Mouse (Mus musculus) c-Kit-positive CD71-negative TER-119-negative erythroid progenitor cells, embryonic 14.5 days (primary cell): ENCODE measurements at regions not wholly inside any gene's neighbourhood (a gene's known extent, or its start where the extent isn't known, plus 50 kb on each side); places are given as distances from the start of the nearest gene placed in this dataset.

ENCODE experiments used
- DNase-seq: peaks from one replicate; pipeline ENCODE4 v3.0.0-alpha.2; 2013; ENCODE audit warnings: low read depth

DNA sequence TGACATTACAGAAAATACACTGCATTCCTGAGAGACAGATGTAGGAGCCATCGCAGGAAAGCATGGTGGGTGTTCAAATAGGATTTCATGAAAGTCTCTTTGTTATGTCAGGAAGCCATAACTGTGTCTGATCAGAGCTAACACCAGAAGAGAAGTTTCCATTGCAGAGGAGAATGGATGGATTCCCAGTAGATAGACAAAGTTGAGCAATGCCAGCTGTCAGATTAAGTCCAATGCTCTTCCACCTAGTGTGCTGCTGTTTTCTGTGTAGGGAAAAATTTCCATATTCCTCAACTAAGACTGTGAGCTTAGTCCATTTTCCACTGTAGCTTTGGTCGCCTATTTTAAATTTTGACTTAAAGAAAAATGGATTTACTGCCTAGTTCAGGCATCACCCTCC lies 262.0 kb upstream of the Camk1g start:
- DNase-seq, result no peak

DNA sequence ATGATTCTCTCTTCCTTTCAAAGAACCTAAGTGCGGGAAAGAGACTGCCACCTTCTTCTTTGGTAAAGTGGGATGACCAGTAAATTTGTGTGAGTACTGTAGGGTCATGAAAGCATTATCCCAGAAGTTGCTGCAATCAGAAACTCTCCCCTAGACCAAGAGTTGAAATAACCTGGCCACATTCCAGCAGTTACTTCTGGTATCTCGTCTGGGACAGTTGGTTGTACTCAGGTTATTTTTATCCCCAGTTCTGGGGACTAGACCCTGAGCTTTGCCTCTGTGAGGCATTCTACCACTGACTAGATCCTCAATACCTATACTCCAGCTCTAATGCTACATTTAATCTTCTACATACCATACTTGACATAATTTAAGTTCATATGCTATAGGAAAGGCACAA lies 259.8 kb upstream of the Camk1g start:
- DNase-seq, result no peak

DNA sequence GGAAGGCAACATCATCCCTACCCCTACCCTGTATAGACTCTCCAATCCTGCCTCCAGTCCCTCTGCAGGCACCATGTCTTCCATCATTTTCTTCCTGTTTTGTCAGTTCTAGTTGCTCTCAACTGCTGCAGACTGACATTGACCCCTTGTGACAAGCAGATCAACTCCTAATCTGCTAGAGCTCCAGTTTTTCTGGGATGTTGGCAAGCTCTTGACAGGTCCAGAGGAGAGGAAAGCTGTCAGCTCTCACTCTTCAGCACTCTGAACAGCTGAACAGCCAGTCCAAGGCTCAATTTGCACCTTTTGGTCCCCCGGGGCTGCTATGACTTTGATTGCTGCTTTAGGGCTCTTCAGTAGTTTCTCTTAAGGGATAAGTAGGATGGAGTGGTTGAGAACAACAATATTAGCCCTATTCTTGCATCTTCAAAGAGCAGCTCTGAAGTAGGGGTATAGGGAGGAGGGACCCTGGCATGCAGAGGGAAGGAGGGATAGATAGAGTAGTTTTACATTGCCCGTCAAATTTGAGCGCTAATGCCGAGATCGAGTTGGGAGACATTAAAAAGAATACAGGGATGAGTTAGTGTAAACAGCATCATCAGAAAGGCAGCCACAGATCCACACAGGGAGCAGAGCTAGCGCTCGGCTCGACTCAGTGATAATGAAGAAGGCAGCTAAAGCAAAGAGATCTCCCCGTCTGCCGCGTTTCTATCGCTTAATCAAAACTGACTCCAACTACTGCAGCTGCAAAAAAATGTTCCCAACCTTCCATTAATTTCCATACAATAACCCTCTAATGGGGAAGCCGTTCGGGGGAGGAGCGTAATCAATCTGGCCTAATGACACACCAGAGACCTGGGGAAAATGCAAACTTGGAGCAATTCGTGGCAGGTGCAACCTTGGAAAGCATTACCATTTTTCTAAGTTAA lies 257.1 kb upstream of the Camk1g start:
- DNase-seq, result no peak

DNA sequence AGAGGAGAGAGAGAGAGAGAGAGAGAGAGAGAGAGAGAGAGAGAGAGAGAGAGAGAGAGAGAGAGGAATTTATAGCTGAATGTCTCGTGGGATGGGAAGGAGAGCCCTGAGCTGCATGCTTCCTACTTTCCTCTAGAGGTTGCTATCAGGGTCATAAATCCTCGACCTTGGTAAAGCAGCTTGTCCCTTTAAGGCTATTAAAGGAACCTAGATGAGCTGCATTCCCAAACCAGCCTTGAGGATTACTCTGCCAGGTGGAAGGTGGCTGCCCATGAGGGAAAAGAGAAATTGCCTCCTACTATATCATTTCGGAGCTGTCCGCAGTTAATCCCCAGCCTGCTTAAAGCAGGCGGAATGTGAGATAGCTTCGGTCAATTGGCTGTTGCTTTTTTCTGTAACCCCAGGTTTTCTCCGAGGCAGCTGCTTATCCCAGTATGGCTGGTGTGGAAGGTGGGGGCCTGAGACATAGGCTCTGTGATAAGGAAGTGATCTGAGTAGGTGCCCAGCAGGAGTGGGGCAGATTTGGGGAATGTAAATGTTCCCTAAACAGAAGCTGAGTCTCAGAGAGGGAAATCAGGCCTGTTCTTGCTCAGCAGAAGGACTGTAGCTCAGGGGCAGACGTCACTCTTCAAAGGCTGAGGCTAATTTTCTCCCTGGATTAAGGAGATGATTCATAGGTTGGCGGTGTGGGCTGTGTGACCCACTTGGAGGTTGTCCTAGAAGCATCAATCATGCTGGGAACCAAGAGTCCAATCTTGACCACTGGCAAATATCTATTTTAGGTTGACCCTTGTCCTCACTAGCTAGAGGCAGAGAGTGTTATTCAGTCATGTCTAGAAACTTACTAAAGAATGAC lies 255.2 kb upstream of the Camk1g start:
- DNase-seq, result no peak

DNA sequence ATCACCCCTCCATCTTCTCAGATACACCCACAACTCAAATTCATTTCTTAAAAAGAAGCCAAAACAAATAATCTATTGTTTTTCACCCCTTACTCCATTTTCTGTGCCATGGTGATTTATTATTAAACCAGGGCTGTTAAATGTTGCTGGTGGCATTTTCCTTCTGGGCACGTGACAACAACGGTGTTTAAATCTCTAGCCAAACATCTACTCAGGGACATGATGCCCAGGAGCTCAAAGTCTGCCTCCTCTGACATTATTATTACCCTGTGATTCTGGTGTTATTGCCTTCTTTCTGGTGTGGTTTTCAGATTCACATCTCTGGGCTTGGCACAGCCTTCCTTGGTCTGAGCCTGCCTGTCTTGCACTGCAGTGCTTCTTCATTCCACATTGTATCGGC lies 253.5 kb upstream of the Camk1g start:
- DNase-seq, result no peak

DNA sequence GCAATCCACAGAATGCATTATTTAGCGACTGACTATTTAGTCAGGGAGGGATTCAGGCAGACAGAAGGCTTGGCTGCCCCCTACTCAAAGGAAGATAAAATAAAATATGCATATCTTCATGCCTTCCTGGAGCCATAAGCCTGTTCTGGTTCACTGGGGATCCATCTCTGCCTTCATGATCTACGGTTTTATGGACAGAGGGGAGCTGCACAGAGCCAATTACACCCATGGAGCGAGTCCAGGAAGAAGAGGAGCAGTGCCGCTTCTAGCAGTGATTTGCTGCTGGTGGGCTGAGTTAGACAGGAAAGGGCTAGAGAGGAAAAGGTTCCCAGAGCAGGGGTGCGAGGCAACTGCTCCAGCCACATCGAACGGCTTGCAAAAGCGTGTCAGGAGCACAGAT lies 248.2 kb upstream of the Camk1g start:
- DNase-seq, result no peak

DNA sequence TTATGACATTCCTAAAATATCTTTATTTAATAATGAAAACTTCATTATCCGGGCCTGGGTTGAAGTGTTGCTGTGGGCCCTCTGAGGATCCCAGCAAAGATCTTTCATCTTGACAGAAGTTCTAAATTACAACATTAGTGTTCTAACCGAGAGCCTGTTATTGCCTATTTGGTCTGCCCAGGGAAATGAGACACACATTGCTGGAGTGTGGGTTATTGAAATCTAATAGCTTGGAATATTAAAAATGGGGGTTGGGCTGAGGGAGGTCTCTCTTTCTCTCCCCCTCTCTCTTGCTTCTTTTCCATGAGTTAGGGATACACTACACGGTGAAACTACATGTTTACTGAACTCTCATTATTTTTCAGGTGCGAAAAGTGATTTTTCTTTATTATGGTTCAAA lies 240.4 kb upstream of the Camk1g start:
- DNase-seq, result no peak

DNA sequence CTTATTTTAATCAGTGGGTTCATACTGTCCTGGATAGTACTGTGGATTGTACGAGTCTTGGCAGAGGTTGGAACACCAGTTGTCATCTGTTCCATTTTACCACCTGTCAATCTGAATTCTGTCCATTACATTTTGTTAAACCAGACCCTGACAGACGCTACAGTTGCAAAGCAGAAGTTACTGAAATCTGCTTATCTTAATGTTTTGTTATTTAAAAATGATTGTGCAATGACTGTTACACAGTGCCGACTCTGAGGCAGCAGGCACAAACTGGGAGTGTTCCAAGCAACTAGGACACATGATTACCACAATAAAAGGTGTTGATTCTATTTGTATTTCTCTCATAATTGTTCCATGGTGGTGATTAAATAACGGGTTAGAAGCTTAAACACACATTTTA lies 229.8 kb upstream of the Camk1g start:
- DNase-seq, result no peak

DNA sequence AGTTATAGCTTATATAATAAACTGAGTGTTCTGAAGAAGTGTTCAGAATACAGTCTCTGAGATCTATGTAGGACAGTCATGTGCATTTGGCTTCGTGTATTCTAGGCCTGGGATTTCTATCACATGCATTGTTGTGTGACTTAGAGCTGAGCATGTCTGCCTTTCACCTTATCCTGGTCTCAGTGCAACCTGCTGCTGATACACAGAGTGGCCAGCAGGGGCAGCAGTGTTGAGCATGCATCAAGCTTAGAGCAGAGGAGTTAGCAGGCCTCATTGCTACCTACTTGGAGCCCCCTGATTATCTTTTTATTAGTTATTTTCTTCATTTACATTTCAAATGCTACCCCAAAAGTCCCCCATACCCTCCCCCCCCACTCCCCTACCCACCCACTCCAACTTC lies 229.1 kb upstream of the Camk1g start:
- no peak for DNase-seq

DNA sequence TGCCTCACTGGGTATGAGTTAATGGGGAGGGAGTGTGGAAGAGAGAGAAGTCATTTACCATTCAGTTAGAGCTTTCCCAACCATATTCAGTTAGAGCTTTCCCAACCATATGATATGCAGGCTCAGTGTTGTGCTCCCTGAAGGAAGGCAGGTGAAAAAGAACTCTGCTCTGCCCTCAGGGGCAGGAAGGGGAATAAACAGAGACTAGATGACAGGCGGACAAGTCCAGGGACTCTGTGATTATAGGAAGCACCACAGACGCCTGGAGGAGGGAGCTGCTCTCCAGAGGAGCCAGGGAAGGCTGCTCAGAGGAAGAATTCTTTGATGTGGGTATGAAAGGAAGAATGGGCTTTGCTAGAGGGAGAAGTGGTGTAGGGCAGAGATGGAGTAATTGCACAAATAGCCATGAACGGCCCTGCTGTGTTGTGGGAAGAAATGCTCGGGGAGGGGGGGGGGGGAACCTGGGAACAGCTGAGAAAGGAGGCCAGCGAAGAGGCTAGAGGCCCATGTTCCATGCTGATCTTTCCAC lies 220.3 kb upstream of the Camk1g start:
- no peak for DNase-seq

DNA sequence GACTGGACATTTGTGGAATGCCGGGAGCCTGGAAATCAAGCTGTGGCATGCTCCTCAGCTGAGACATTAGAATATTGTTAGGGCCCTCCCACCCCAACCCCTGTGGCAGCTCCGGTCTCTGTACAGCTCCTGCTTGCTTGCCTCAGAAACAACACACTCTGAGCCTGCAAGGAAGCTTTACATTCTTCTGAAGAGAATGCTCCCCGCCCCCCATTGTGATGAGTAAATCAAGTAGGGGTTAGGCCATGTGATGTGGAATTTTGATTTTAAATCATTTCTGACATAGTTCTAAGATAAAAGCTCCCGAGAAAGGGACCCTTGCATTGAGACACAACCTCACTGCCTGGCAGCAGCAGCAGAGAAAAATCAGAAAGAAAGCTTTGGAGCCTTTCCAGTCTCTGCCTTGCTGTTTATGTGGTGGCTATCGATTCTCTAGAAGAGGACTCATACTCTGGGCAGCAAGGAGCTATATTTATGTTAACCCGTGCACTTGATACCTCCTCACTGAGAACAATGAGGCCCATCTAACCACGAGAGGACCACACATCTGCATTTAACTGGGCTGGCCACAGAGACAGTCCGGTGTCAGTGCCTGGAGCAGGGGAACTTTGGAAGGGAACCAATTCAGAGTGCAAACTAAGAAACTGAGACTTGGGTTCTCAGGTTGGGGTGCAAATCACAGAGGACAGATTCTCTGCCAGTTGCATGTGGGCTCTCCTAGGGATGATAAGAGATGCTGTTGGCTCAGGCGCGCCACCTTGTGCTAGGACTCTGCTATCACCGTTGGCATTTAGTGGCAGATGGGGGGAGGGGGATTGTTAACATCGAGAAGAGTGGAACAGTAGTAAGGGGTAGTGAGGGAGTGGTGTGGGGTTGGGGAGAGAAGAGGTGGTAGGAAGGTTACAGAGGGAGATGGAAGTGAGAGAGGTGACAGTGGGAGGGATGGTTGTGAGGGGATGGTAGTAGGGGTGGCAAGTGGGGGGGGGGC lies 218.7 kb upstream of the Camk1g start:
- peak; percentile 34 for DNase-seq

DNA sequence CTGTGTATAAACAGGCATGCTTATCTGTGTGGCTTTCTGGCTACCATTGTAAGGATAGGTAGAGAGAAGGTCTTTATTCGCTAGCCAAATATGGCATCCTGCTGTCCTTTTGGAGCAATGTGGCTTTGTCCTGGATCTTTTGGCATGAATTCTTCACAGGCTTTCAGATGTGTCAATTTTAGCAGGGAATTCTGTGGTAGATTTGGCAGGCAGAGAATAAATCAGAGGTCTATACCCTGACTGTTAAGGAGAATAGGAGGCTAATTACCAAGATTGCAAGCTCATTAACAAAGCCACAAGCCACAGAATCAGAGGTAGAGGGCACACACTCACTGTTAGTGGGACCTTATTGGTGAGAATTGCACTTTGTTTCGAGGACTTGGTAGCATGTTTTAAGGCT lies 217.2 kb upstream of the Camk1g start:
- DNase-seq, result no peak

DNA sequence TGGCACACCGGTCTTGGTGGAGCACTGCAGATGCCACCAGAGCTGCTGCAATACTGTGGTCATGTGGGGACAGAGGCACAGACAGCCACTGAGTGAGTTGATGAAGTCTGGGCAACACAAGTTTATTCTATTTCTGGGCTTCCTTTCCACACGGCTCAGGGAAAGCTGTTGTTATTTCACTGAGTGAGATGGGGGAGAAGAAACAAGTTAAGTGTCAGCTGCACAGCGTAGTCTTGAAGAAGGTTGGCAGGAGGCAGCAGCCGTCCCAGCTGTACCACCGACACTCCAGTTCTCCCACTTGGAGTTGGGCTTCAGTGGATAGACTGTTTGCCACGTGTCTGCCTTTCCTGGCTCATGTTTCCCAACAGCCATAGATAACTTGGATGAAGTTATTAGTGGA lies 216.8 kb upstream of the Camk1g start:
- DNase-seq, result no peak

DNA sequence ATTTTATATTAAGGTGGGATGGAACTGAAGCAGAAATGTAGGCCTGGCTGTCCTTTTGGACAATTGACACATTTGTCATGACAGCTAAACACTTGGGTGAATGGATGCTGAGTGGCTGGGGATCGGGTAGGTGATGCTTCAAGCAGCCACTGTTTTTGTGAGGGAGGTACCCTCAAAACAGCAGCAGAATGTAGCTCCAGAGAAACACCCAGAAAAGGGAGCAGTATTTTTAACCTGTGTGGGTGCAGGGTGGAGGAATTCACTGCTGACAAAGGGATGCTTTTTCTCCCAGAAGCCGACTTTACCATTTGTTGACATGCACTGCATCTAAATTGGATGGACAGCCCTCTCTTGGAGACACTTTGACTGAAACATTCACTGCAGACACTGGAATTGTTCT lies 213.7 kb upstream of the Camk1g start:
- no peak for DNase-seq

DNA sequence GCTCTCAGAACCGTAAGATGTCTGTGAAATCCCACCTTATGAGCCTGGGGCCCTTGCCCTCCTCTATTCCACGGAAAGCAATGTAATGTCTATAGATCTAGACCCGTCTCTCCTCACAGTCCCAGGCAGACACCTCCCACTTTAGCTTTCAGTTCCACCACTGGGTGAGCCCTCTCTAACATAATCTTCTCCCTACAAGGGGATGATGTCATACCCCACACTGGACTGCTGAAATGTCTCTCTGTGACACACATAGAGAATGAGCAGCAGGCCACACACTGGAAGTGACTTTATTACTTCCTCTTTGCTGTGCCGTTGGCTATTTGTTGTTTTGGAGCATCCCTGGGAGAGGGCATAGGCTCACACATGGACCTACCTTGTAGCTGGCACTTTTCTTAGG lies 210.3 kb upstream of the Camk1g start:
- no peak for DNase-seq

DNA sequence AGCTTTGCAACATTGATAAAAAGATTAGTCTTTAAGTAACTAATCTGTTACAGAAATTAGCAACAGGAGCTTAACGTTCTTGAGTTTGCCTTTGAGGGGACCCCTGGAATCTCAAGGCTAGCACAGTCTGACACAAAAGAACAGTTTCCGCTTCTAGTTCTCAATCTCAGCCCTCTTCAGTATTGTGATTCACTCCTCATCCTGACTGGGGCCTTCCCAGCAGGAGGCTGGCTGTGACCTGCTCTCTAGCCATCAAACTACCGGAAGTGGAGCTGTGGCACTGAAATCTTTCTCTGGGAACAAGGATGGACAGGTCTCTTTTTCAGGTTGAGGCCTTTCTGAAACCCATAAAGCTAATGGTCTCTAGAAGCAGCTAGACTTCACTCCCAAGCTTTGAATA lies 209.6 kb upstream of the Camk1g start:
- no peak for DNase-seq

DNA sequence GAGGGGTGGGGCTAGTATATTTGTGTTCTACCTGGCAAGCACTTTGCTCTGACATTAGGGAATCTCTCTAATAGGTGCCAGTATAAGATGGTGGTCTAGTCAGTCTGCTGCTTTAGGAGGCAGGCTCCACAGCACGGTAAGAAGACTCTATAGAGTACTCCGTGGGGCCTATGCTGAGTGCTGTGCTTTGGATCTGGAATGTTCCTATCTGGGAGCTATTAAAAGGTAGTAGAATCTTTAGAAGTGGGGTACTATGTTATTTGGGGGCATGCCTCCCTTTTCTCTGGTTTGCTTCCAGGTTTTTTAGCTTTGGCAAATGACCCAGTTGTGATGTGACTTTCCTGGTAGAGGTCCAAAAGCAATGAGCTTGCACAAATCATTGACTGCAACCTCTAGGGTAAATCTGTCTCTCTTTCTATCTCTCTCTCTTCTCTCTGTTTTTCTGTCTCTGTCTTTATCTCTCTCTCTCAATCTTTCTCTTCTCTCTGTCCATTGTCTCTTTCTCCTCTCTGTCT lies 208.6 kb upstream of the Camk1g start:
- no peak for DNase-seq

DNA sequence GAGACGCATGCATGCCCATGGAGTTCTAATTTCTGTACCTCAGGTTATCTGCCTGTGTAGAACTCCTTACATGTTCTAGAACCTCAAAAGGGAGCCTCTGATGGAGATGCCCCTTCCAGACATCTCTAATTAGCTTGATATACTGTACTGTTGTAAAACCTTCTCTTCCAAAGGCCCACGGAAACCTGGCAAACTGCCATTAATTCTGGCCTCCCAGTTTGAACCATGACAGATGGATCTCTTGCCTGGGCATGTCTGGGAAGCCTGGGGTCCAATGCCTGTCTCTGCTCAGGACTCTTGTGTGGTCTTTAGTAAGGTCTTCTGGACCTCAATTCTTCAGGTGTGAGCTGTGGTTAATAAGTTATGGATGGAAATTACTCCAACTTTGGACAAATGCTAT lies 207.7 kb upstream of the Camk1g start:
- DNase-seq, result no peak

DNA sequence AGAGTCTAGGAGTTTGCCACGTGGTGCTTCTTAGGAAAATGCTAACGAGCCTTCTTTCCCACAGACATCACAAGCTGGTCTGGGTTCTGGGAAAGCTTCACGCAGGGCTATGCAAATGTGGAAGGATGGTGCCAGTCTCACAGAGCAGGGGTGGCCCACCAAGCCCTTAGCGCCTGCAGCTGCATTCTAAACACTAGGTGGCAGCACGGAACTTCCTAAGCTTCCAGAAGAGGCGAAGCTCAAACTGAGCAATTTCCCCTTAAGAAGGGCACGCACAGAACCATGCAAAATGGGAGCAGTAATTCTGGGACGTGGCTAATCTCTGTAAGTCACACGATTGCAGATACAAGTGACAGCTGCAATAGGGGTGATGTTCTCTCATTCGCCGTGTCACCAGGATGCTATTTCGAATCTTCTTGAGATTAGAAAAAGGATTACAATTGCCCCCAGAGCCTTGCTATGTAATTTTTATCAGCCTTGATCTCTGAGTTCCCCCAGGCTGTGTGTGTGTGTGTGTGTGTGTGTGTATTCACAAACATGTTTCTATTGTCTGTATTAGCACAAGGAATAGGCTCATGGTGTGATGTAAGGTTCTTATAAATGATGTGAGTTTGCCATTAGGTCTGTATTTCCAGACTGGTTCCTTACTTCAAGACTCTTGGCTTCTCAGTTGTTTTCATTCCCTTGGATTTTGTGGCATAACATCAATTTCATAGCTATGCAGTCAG lies 206.1 kb upstream of the Camk1g start:
- peak; percentile 62 for DNase-seq

DNA sequence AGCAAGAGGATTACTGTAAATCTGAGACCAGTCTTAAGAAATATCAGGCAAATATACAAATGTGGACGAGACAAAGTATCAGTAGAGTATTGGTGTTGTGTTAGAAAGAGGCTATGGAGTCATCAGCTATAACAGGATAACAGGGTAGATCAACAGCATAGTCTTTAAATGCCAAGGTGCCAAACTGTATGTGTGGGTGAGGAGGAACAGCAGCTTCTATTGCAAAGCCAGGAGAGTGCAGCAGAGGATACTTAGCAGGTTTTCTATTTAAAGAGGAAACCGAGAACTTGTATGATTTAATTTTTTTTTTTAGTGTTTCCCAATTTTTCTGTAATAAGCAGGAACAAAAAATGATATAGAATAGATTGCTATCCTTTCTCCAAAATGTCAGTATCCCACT lies 202.7 kb upstream of the Camk1g start:
- DNase-seq, result no peak

DNA sequence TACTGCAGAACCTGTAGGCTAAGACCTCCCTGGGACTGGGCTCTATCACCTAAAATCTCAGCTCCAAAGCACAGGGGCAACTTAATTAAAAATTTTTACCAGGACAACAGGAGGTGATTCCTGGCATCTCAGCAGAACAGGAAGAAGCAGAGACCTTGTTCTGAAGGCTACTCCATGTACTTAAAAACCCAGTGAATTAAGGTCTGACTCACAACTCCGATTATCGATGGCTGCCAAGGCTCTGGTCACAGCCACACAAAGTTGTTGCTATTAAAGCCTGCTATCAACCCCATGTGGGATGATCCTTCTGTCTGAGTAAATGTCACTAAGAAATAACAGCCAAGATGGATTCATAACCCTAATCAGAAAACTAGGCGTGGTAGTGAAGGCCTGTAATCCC lies 202.3 kb upstream of the Camk1g start:
- DNase-seq, result no peak
